Mouse (Mus musculus) small intestine, adult 2 months (tissue): Measurements from ENCODE around the gene Sphkap.

ENCODE experiments used
- CTCF ChIP-seq: fragments of 200-500 bp; IDR thresholded peaks from 2 replicates; pipeline ENCODE4 v1.5.1; 2012; ENCODE audit warnings: low read depth, mild to moderate bottlenecking, control low read depth, inconsistent platforms, low read length, moderate library complexity, mixed read lengths; ENCODE audit not compliant: insufficient replicate concordance, insufficient read length; ENCODE audit errors: extremely low read depth
- POLR2A ChIP-seq: fragments of 200-500 bp; IDR thresholded peaks from 2 replicates; pipeline ENCODE4 v1.6.1; 2012; ENCODE audit warnings: low read depth, mild to moderate bottlenecking, control low read depth, inconsistent platforms, low read length, moderate library complexity

- TF ChIP-seq CTCF, result no peak
- TF ChIP-seq POLR2A, result no peak
Measured at GRCm38 (mm10) chr1:83345069-83345468, 62.9 kb downstream of the Sphkap start.
